Mouse (Mus musculus) lung, adult 2 months (tissue): ENCODE measurements around the gene Tenm3. TPM values are rescaled to one million over a fixed set of nuclear protein-coding genes. Genes with fewer than 3 reads are reported as not detected.

ENCODE experiments used
- DNase-seq: peaks from one replicate; pipeline ENCODE4 v3.0.0; 2022
- H3K4me1 ChIP-seq: fragments of 200-500 bp; 2 replicates; pipeline ENCODE4 v1.6.1; 2011; ENCODE audit warnings: low read length; ENCODE audit not compliant: control insufficient read depth, insufficient read depth
- H3K4me3 ChIP-seq: fragments of 200-500 bp; replicated peaks from 2 replicates; pipeline ENCODE3; 2011; ENCODE audit warnings: low read depth, mild to moderate bottlenecking, control low read depth, low read length; ENCODE audit errors: extremely low read depth
- CTCF ChIP-seq: fragments of 200-500 bp; IDR thresholded peaks from 2 replicates; pipeline ENCODE4 v1.5.1; 2011; ENCODE audit warnings: mild to moderate bottlenecking, low read length, control low read depth; ENCODE audit not compliant: insufficient read depth
- POLR2A ChIP-seq: fragments of 200-500 bp; IDR thresholded peaks from 2 replicates; pipeline ENCODE4 v1.6.1; 2011; ENCODE audit warnings: low read depth, mild to moderate bottlenecking, control low read depth, low read length, borderline replicate concordance; ENCODE audit errors: extremely low read depth
- WGBS: fragments of 180-500 bp; shearing (Covaris S2); methylation state at CpG from one replicate; pipeline ENCODE4 v1.1.7; 2018; 5-methylcytosine and 5-hydroxymethylcytosine counted together
- polyA plus RNA-seq: library from polyadenylated mRNA; depleted of rRNA; stranded (reverse); fragments of >200 nt; gene quantifications from 2 replicates; pipeline ENCODE4 v1.2.3, GENCODE M21; 2012

Gene Tenm3
- polyA plus RNA-seq, 1 experiment = 1.1 TPM

- Histone ChIP-seq H3K4me3 (no peak overlapping the region), H3K4me1 (no peaks in the 10 kb centered on the region)
- DNase-seq = no peak
- no peak for TF ChIP-seq CTCF
- no peak for TF ChIP-seq POLR2A
- 89% methylated on average over 6 of the region's 6 CpGs for WGBS
These were observed 490.3 kb downstream of the Tenm3 start for GRCm38 (mm10) chr8:48353458-48353857.

DNA sequence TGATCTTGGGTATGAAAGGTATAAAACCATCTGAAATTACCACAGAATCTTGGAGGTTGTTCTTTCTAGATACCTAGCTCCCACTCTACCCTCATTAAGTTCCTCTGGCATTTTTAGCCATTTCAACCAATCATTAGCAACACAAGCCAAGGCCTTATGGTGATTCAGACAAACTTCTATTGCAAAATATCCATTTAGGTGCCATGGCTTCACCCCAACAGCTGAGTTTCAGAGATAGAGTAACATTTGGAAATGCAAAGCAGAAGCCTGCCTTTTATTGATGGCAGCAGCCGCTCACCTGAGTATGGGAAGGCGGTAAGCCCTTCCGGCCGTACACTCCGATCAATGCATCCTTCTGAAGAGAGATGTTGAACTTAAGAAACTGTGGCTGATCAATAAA, 494.9 kb downstream of the Tenm3 start:
- 95% methylated on average over 5 of the region's 5 CpGs for WGBS
- no peak overlapping the region for H3K4me3 ChIP-seq
- DNase-seq = no peak
- TF ChIP-seq POLR2A = no peak
- no peak for TF ChIP-seq CTCF
- H3K4me1 ChIP-seq = no peaks in the 10 kb centered on the region

- DNase-seq = no peak
- Histone ChIP-seq H3K4me3 (no peak overlapping the region), H3K4me1 (no peaks in the 10 kb centered on the region)
- TF ChIP-seq CTCF = no peak
- TF ChIP-seq POLR2A = no peak
- WGBS = 93% methylated on average over 4 of the region's 4 CpGs
These were observed 495.4 kb downstream of the Tenm3 start for GRCm38 (mm10) chr8:48348386-48348785.

GRCm38 (mm10) chr8:48343067-48343420, 500.7 kb downstream of the Tenm3 start:
- H3K4me3 ChIP-seq = no peak overlapping the region
- H3K4me1 ChIP-seq = no peaks in the 10 kb centered on the region
- WGBS = 92% methylated on average over 18 of the region's 18 CpGs
- TF ChIP-seq CTCF = no peak
- TF ChIP-seq POLR2A = no peak
- no peak for DNase-seq

GRCm38 (mm10) chr8:48342321-48343066, 501.3 kb downstream of the Tenm3 start:
- DNase-seq = no peak
- Histone ChIP-seq H3K4me1 (no peaks in the 10 kb centered on the region), H3K4me3 (no peak overlapping the region)
- no peak for TF ChIP-seq POLR2A
- TF ChIP-seq CTCF = no peak
- 77% methylated on average over 30 of the region's 30 CpGs for WGBS

GRCm38 (mm10) chr8:48341692-48342091, 502.1 kb downstream of the Tenm3 start:
- Histone ChIP-seq H3K4me1 (no peaks in the 10 kb centered on the region), H3K4me3 (no peak overlapping the region)
- DNase-seq = no peak
- TF ChIP-seq CTCF = no peak
- no peak for TF ChIP-seq POLR2A
- 80% methylated on average over 4 of the region's 4 CpGs for WGBS

GRCm38 (mm10) chr8:48341276-48341675, 502.5 kb downstream of the Tenm3 start:
- no peaks in the 10 kb centered on the region for H3K4me1 ChIP-seq
- TF ChIP-seq POLR2A (no peak), CTCF (no peak)
- WGBS = 92% methylated on average over 5 of the region's 5 CpGs
- H3K4me3 ChIP-seq = no peak overlapping the region
- DNase-seq = no peak

DNA sequence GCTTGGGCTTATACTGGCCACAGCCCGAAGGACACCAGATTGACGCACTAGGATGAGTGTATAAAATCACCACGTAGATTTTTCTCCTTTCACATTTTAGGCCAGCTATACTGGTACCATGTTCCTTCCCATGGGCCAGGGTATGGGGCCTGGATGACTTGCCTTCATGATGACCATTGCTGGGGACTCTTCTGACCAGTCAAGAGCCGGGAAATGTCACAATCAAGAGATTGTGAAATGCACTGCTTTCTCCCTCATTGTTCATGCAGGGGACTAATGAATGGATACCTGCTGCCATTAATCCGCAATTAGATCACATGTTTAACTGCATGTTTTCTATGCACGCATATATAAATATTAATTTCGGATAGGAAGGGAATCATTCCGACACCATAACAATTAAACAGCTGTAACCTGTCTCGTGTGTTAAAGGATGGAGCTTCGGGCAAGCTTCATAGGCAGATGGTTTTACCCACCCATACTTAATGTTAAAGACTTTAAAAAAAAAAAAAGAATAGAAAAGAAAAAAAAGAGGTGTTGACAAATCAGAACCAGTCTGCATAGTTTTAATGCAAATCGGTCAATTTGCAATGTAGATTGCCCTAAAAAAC, 521.0 kb downstream of the Tenm3 start:
- 93% methylated on average over 11 of the region's 11 CpGs for WGBS
- no peaks in the 10 kb centered on the region for H3K4me1 ChIP-seq
- H3K4me3 ChIP-seq = no peak overlapping the region
- no peak for TF ChIP-seq POLR2A
- TF ChIP-seq CTCF = no peak
- DNase-seq = no peak

- TF ChIP-seq CTCF (no peak), POLR2A (no peak)
- no peak for DNase-seq
- H3K4me3 ChIP-seq = no peak overlapping the region
- WGBS = 95% methylated on average over 6 of the region's 6 CpGs
- H3K4me1 ChIP-seq = no peaks in the 10 kb centered on the region
These were observed 521.5 kb downstream of the Tenm3 start for GRCm38 (mm10) chr8:48322240-48322639.

- Histone ChIP-seq H3K4me1 (no peaks in the 10 kb centered on the region), H3K4me3 (no peak overlapping the region)
- no peak for DNase-seq
- TF ChIP-seq POLR2A = no peak
- no peak for TF ChIP-seq CTCF
- WGBS = 97% methylated on average over 3 of the region's 3 CpGs
These were observed 524.1 kb downstream of the Tenm3 start for GRCm38 (mm10) chr8:48319674-48320073.
